Mouse (Mus musculus) liver, postnatal 0 days (tissue): Measurements from ENCODE around the gene Polr2l. TPM values are rescaled to one million over a fixed set of nuclear protein-coding genes. Genes with fewer than 3 reads are reported as not detected.
A peak's percentile ranks its signal among the peaks of the same experiment; 100 is the strongest.

Experiments
- ATAC-seq: fragments of 200-750 bp; cut with Nextera tagmentation; 2 replicates; pipeline ENCODE4 v1.8.0; 2017; ENCODE audit warnings: mild to moderate bottlenecking, moderate library complexity
- DNase-seq: peaks from one replicate; pipeline ENCODE4 v3.0.0-alpha.2; 2016
- H3K27ac ChIP-seq: fragments of 300-500 bp; sonication (generic); 2 replicates; pipeline ENCODE4 v1.5.1; 2014; ENCODE audit warnings: antibody characterized with exemption, moderate library complexity, mild to moderate bottlenecking, low read depth
- H3K27me3 ChIP-seq: fragments of 300-500 bp; sonication (generic); 2 replicates; pipeline ENCODE4 v1.6.1; 2014; ENCODE audit warnings: low read length, control low read depth, mixed read lengths; ENCODE audit not compliant: insufficient read depth
- H3K36me3 ChIP-seq: fragments of 300-500 bp; sonication (generic); replicated peaks from 2 replicates; pipeline ENCODE4 v1.6.1; 2014; ENCODE audit warnings: mild to moderate bottlenecking, control low read depth, low read length, moderate library complexity, mixed read lengths; ENCODE audit not compliant: insufficient read depth
- H3K4me1 ChIP-seq: fragments of 300-500 bp; sonication (generic); 2 replicates; pipeline ENCODE4 v1.6.1; 2014; ENCODE audit warnings: antibody characterized with exemption, mild to moderate bottlenecking, control low read depth; ENCODE audit not compliant: insufficient read depth
- H3K4me2 ChIP-seq: fragments of 300-500 bp; sonication (generic); 2 replicates; pipeline ENCODE4 v1.6.1; 2014; ENCODE audit warnings: low read depth, mild to moderate bottlenecking, low read length, moderate library complexity, mixed read lengths
- H3K4me3 ChIP-seq: fragments of 300-500 bp; sonication (generic); 2 replicates; pipeline ENCODE4 v1.5.1; 2014; ENCODE audit warnings: low read depth, low read length
- H3K9ac ChIP-seq: fragments of 300-500 bp; sonication (generic); replicated peaks from 2 replicates; pipeline ENCODE4 v1.6.1; 2014; ENCODE audit warnings: mild to moderate bottlenecking, moderate library complexity
- H3K9me3 ChIP-seq: fragments of 300-500 bp; sonication (generic); 2 replicates; pipeline ENCODE4 v1.6.1; 2016; ENCODE audit warnings: mild to moderate bottlenecking, control low read depth, low read length, mixed read lengths
- CTCF ChIP-seq: sonication (generic); IDR thresholded peaks from 2 replicates; pipeline ENCODE4 v1.5.1; 2016; ENCODE audit warnings: antibody characterized with exemption, low read depth
- EP300 ChIP-seq: IDR thresholded peaks from 2 replicates; pipeline ENCODE4 v1.6.1; 2016; ENCODE audit warnings: antibody characterized with exemption, low read depth, mild to moderate bottlenecking
- WGBS: fragments of 180-500 bp; shearing (Covaris S2); extraction: QIAGEN DNeasy Blood & Tissue Kit; methylation state at CpG from one replicate; pipeline ENCODE4 v1.1.7; 2014; ENCODE audit not compliant: insufficient replicate concordance; 5-methylcytosine and 5-hydroxymethylcytosine counted together
- polyA plus RNA-seq: library from polyadenylated mRNA; unstranded; fragments of >200 nt; fragmentation: Nextera tagmentation; extraction: Ambion mirVana; gene quantifications from 2 replicates; pipeline ENCODE4 v1.2.1, GENCODE M21; 2015

Gene Polr2l
- polyA plus RNA-seq, 1 experiment from 2014 or later = 45.1 TPM

DNA sequence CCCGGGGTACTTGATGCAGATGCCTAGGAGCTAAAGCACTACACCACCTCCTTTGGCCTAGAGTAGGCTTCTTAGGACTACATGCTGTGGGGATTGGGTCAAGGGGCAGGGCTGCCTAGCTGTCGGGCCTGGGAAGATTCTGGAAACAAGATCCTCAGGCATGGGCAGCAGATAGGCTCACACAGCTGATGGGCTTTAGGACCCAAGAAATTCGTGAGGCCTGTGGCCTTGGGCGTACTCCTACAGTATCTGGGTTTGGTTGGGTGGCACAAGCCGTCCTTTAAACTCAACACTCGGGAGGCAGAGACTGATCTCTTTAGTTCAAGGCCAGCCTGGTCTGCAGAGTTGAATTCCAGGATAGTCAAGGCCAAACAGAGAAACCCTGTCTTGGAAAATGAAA lies 2.7 kb downstream of the Polr2l start:
- H3K9me3 ChIP-seq = no peaks in the 10 kb centered on the region
- H3K4me3 ChIP-seq = no peak overlapping the region
- TF ChIP-seq EP300 (no peak), CTCF (no peak)
- no peak overlapping the region for H3K9ac ChIP-seq
- H3K36me3 ChIP-seq = peaks cover 23% of the 10 kb centered on the region
- peaks cover 48% of the 10 kb centered on the region for H3K4me1 ChIP-seq
- ATAC-seq (no peak), DNase-seq (no peak)
- no peak overlapping the region for H3K4me2 ChIP-seq
- no peaks in the 10 kb centered on the region for H3K27me3 ChIP-seq
- no peak overlapping the region for H3K27ac ChIP-seq
- 78% methylated on average over 6 of the region's 6 CpGs for WGBS

DNA sequence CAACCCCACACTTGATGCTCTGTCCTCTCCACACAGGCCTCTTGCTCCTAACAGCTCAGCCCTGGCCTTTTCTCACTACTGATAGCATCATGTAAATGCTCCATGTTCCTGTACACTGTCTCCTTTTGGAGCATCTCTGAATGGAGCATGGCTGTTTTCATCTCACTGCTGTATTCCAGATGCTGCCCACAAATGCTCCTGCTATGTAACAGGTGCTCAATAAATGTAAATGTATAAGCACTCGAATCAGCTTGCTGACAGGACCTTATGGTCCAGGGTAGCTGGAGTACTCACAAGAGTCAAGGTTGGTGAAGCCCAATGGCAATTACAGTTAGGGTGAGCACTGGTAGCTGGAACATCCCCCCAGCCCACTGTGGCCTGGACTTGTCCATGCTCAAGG lies 3.7 kb downstream of the Polr2l start:
- 92% methylated on average over 1 of the region's 1 CpGs for WGBS
- Histone ChIP-seq H3K4me3 (no peak overlapping the region), H3K27me3 (no peaks in the 10 kb centered on the region), H3K9me3 (no peaks in the 10 kb centered on the region), H3K27ac (no peak overlapping the region), H3K4me1 (peaks cover 46% of the 10 kb centered on the region), H3K9ac (no peak overlapping the region), H3K4me2 (no peak overlapping the region), H3K36me3 (peaks cover 23% of the 10 kb centered on the region)
- TF ChIP-seq EP300 (no peak), CTCF (no peak)
- ATAC-seq = no peak
- no peak for DNase-seq

DNA sequence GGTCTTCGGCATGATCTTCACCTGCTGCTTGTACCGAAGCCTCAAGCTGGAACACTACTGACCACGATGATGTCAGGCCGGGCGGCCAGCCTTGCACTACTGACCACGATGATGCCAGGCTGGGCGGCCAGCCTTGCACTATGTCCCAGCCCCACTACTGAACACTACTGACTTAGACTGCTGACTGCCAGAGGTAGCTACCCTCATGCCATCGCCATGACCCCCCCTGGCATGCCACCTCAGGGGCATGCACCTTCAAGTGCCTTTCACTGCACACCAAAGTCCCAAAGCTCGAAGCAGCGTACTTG lies 4.3 kb downstream of the Polr2l start:
- Histone ChIP-seq H3K36me3 (peaks cover 23% of the 10 kb centered on the region), H3K4me1 (peaks cover 40% of the 10 kb centered on the region), H3K9ac (no peak overlapping the region), H3K9me3 (no peaks in the 10 kb centered on the region), H3K4me2 (no peak overlapping the region), H3K27me3 (no peaks in the 10 kb centered on the region; the same call in 1 of the 2 replicates), H3K27ac (no peak overlapping the region), H3K4me3 (no peak overlapping the region)
- DNase-seq (no peak), ATAC-seq (no peak)
- TF ChIP-seq EP300 (no peak), CTCF (no peak)
- 88% methylated on average over 10 of the region's 10 CpGs for WGBS

DNA sequence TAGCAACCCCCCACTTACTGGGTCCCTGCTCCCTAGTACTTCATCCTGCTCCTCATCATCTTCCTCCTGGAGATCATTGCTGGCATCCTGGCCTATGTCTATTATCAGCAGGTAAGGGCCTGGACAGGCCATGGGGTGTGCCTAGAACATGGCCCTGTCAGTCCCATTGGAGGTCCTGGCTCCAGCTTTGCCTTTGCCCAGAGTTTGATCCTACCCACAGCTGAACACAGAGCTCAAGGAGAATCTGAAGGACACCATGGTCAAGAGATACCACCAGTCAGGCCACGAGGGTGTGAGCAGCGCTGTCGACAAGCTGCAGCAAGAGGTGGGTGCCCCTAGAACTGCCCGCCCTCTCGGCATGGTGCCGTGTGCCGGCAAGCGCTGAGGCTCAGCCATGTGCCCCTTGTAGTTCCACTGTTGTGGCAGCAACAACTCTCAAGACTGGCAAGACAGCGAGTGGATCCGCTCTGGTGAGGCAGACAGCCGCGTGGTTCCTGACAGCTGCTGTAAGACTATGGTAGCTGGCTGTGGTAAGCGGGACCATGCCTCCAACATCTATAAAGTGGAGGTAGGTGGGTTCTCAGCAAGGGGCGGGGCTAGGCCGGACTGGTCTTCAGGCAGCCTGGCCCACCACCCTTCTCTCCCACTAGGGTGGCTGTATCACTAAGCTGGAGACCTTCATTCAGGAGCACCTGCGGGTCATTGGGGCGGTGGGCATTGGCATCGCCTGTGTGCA lies 4.9 kb downstream of the Polr2l start:
- Histone ChIP-seq H3K27ac (no peak overlapping the region), H3K9me3 (no peaks in the 10 kb centered on the region), H3K36me3 (peaks cover 23% of the 10 kb centered on the region), H3K4me2 (no peak overlapping the region), H3K9ac (no peak overlapping the region), H3K27me3 (peaks cover 5% of the 10 kb centered on the region), H3K4me3 (no peak overlapping the region), H3K4me1 (peaks cover 38% of the 10 kb centered on the region)
- ATAC-seq (no peak), DNase-seq (no peak)
- TF ChIP-seq CTCF = no peak
- no peak for TF ChIP-seq EP300
- WGBS = 95% methylated on average over 18 of the region's 18 CpGs

DNA sequence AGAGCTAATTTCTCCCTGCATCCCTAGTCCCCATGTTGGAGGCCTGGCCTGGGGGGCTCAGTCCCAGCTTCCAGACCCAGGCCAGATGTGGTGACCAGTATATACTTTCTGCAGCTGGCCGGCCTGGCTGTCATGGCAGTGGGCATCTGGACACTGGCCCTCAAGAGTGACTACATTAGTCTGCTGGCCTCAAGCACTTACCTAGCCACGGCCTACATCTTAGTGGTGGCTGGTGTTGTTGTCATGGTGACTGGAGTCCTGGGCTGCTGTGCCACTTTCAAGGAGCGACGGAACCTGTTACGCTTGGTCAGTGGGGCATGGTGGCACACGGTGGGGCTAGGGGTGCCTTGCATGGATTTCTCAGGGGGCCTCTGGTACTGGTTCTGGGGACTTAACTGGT lies 5.6 kb downstream of the Polr2l start:
- Histone ChIP-seq H3K9me3 (no peaks in the 10 kb centered on the region), H3K4me1 (peaks cover 45% of the 10 kb centered on the region), H3K4me2 (peak overlapping the region; percentile 89; the same call in 1 of the 2 replicates), H3K36me3 (peaks cover 23% of the 10 kb centered on the region), H3K9ac (peak overlapping the region; percentile 84; the same call in 1 of the 2 replicates), H3K27me3 (peaks cover 12% of the 10 kb centered on the region), H3K4me3 (no peak overlapping the region; the same call in 1 of the 2 replicates), H3K27ac (peak overlapping the region; percentile 86)
- DNase-seq = no peak
- no peak for ATAC-seq
- no peak for TF ChIP-seq EP300
- no peak for TF ChIP-seq CTCF
- 84% methylated on average over 6 of the region's 6 CpGs for WGBS

DNA sequence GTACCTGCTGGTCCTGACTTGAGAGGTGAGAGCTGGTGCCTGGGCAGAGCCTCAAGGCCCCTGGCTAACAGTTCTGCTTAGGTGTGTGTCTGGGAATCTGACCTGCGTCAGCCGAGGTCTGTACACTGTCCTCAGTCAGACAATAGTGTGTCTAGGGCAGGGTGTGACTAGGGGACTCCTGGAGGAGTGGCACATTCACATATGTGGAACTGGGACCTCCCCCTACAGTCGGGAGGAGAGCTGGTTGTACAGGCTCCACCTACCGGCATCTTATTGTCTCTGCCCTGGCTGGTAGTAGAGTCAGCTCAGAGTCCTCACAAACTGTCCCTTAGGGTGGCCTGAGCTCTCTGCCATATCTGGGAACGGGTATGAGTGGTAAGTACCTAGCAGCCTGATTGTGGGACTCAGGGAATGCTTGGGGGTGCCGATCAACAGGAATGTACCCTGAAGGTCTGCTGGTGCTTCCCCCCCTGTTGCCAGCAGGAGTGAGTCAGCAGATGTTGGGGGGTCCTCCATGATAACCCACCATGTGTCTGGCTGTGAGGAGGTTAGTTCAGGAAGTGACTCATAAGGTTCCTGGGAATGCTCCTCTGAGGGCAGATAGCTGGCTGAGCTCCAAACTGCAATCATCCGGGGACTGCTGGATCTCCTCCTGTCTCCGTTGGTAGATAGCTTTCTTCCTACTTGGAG lies 6.3 kb downstream of the Polr2l start:
- H3K4me1 ChIP-seq = peaks cover 42% of the 10 kb centered on the region
- TF ChIP-seq CTCF = peak; percentile 58
- 0 out of 2 replicates have a peak, but pooled peaks have one; percentile 40 for TF ChIP-seq EP300
- peak overlapping the region; percentile 86 for H3K27ac ChIP-seq
- DNase-seq (peak; percentile 61), ATAC-seq (peak; percentile 56)
- WGBS = 13% methylated on average over 8 of the region's 8 CpGs
- H3K9me3 ChIP-seq = no peaks in the 10 kb centered on the region
- H3K4me3 ChIP-seq = peak overlapping the region; percentile 76
- H3K9ac ChIP-seq = peak overlapping the region; percentile 84
- H3K27me3 ChIP-seq = peaks cover 19% of the 10 kb centered on the region
- peak overlapping the region; percentile 89 for H3K4me2 ChIP-seq
- H3K36me3 ChIP-seq = peaks cover 23% of the 10 kb centered on the region
